Mouse (Mus musculus): ENCODE results near the gene Fyn. TPM values are rescaled to one million over a fixed set of nuclear protein-coding genes. Genes with fewer than 3 reads are reported as not detected.

The Fyn gene
- polyA plus RNA-seq, 1 experiment from 2014 or later: 13.4 TPM

- H3K27me3 ChIP-seq (ENCODE audit: control insufficient read depth, insufficient read depth, low read depth, low read length): no peaks in the 10 kb centered on the region
- no peak overlapping the region for H3K4me2 ChIP-seq (ENCODE audit: low read depth, low read length)
- H3K36me3 ChIP-seq (ENCODE audit: control insufficient read depth, insufficient read depth, low read length): 0 out of 2 replicates have a peak, but pooled peaks cover 3% of the 10 kb centered on the region
- no peaks in the 10 kb centered on the region; the same call in none of the 2 replicates for H3K9me3 ChIP-seq (ENCODE audit: control insufficient read depth, low read length)
- 0 out of 2 replicates have a peak overlapping the region, but pooled peaks have one; percentile 17 for H3K27ac ChIP-seq (ENCODE audit: low read length)
- ATAC-seq (ENCODE audit: low read depth): no peak
- peaks cover 36% of the 10 kb centered on the region for H3K4me1 ChIP-seq (replicated peaks; ENCODE audit: control insufficient read depth, insufficient read depth, low read length)
- no peak overlapping the region for H3K4me3 ChIP-seq (ENCODE audit: low read length)
- no peak overlapping the region for H3K9ac ChIP-seq (ENCODE audit: low read length)
- WGBS: 33% methylated on average over 8 of the region's 8 CpGs
Observed at GRCm38 (mm10) chr10:39484382-39484826, 115.7 kb downstream of the Fyn start.

DNA sequence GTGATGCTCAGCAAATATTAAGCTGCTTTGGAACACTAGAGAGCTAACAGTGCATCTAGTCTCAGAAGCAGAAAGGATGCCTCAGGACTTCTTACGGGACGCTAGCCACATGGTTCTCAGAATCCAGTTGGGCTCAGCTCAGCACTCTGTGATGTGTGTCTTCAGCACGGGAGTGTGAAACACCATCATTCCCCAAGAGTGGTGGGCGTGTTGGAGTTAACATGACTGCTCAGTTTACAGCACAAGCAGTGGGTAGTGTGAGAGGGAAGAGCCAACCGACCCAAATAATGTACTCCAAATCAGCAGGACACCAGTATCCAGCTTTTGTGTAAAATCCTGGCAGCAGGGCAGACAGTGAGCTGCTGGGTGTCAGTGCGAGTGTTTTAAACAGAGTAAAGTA is 116.2 kb downstream of the Fyn start:
- 36% methylated on average over 6 of the region's 6 CpGs for WGBS
- Histone ChIP-seq H3K4me1 (replicated peaks; ENCODE audit: control insufficient read depth, insufficient read depth, low read length) (peaks cover 37% of the 10 kb centered on the region), H3K27ac (ENCODE audit: low read length) (0 out of 2 replicates have a peak overlapping the region, but pooled peaks have one; percentile 17)

DNA sequence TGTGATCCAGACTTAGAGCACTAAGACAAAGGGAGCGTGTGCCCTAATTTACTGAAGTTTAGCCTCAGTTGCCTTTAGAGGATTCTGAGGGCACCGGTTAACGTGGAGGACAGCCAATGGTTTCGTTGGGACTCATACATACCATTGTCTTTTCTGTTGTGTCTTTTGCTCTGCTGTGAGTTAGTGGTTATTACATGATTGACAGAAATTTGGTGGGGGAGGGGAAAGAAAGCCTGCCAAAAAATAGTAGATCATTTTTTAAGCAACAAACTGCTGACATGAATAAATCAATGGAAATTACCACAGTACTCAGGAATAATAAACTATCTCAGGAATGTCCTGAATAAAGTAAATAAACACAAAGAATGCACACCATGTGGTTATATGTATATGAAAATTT is 117.3 kb downstream of the Fyn start:
- no peak for ATAC-seq (ENCODE audit: low read depth)
- Histone ChIP-seq H3K4me2 (ENCODE audit: low read depth, low read length) (no peak overlapping the region), H3K27me3 (ENCODE audit: control insufficient read depth, insufficient read depth, low read depth, low read length) (no peaks in the 10 kb centered on the region), H3K4me3 (ENCODE audit: low read length) (no peak overlapping the region), H3K4me1 (replicated peaks; ENCODE audit: control insufficient read depth, insufficient read depth, low read length) (peaks cover 42% of the 10 kb centered on the region), H3K36me3 (ENCODE audit: control insufficient read depth, insufficient read depth, low read length) (0 out of 2 replicates have a peak, but pooled peaks cover 3% of the 10 kb centered on the region), H3K27ac (ENCODE audit: low read length) (0 out of 2 replicates have a peak overlapping the region, but pooled peaks have one; percentile 27), H3K9ac (ENCODE audit: low read length) (no peak overlapping the region), H3K9me3 (ENCODE audit: control insufficient read depth, low read length) (no peaks in the 10 kb centered on the region; the same call in none of the 2 replicates)
- 51% methylated on average over 4 of the region's 4 CpGs for WGBS

More for the DNA sequence above, 116.2 kb downstream of the Fyn start:
- Histone ChIP-seq H3K27me3 (ENCODE audit: control insufficient read depth, insufficient read depth, low read depth, low read length) (no peaks in the 10 kb centered on the region), H3K9me3 (ENCODE audit: control insufficient read depth, low read length) (no peaks in the 10 kb centered on the region; the same call in none of the 2 replicates), H3K36me3 (ENCODE audit: control insufficient read depth, insufficient read depth, low read length) (0 out of 2 replicates have a peak, but pooled peaks cover 3% of the 10 kb centered on the region), H3K4me2 (ENCODE audit: low read depth, low read length) (no peak overlapping the region), H3K4me3 (ENCODE audit: low read length) (no peak overlapping the region), H3K9ac (ENCODE audit: low read length) (no peak overlapping the region)
- ATAC-seq (ENCODE audit: low read depth): peak; percentile 27; the same call in 1 of the 2 replicates

DNA sequence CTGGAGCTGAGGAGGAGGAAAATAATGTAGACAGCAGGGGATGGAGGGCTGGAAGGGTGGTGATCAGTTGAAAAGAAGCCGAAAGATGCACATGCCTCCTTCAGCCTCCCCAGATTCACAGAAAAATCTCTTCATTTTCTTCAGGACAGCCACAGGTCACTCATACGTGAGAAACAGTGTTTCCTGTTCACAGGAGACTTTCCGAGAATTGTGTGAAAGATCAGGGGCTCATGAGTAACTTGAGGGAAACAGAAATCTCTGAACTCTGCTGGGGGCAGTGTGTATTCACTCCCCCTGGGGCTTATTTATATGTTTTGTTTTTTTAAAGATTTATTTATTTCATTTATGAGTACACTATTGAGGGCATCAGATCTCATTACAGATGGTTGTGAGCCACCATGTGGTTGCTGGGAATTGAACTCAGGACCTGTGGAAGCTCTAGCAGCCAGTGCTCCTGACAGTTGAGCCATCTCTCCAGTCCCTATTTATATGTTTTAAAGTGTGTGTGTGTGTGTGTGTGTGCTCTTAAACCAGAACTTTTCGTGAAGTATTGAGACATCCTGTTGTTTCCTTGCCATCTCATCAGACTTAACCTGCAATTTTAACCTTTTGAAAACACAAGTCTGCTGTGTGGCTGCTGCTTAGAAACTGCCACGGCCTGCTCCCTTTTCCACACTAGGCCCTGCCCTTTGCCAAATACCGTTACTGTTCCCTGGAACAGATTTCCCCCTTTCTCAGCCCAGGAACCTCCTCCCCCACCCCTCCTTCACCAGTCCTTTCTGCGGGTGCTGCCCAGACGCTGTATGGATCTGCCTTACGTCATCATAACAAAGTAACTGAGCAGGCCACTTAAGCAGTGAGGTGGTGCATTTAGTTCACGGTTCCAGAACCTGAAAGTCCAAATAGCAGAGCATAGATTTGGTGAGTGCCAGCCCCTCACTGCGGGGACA is 118.1 kb downstream of the Fyn start:
- peak overlapping the region; percentile 39; the same call in 1 of the 2 replicates for H3K27ac ChIP-seq (ENCODE audit: low read length)
- H3K36me3 ChIP-seq (ENCODE audit: control insufficient read depth, insufficient read depth, low read length): 0 out of 2 replicates have a peak, but pooled peaks cover 3% of the 10 kb centered on the region
- 28% methylated on average over 11 of the region's 11 CpGs for WGBS
- H3K4me3 ChIP-seq (ENCODE audit: low read length): no peak overlapping the region
- H3K4me1 ChIP-seq (replicated peaks; ENCODE audit: control insufficient read depth, insufficient read depth, low read length): peaks cover 42% of the 10 kb centered on the region
- no peak for ATAC-seq (ENCODE audit: low read depth)
- H3K9ac ChIP-seq (ENCODE audit: low read length): no peak overlapping the region
- H3K4me2 ChIP-seq (ENCODE audit: low read depth, low read length): no peak overlapping the region
- H3K9me3 ChIP-seq (ENCODE audit: control insufficient read depth, low read length): no peaks in the 10 kb centered on the region; the same call in none of the 2 replicates
- H3K27me3 ChIP-seq (ENCODE audit: control insufficient read depth, insufficient read depth, low read depth, low read length): no peaks in the 10 kb centered on the region

DNA sequence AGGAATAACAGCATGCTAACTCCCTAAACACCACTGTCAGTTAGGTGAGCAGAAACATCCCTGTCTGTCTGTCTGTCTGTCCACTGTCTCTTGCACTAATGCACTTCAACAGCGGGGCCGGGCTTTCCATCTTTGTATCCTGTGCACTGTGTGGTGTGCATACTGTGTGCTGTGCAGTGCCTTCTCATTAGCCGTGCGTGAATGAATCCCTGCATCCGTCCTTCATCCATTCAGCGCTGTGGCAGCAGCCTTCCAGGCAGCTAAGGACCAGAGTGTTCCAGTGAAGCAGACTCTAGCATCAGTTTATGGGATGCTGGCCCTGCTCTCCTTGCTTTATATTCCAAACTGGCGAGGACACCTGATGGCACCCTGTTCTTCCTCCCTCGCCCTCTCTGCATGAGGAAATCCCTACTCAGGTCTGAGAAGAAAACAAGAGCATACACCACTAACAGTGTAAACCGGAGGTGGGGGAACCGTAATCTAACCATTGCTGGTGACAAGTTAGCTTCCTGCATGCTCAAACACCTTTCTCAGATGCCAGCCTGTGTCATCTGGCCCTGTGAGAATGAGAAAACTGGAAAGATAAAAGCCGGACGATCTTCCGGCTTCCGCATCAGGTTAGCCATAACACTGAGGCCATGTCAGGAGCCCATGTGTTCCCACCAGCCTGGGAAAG is 119.2 kb downstream of the Fyn start:
- ATAC-seq (ENCODE audit: low read depth): no peak

GRCm38 (mm10) chr10:39488542-39488941 is 119.9 kb downstream of the Fyn start:
- 59% methylated on average over 3 of the region's 3 CpGs for WGBS
- no peak overlapping the region for H3K4me3 ChIP-seq (ENCODE audit: low read length)
- no peaks in the 10 kb centered on the region for H3K9me3 ChIP-seq (ENCODE audit: control insufficient read depth, low read length)
- H3K36me3 ChIP-seq (ENCODE audit: control insufficient read depth, insufficient read depth, low read length): 0 out of 2 replicates have a peak, but pooled peaks cover under 1% of the 10 kb centered on the region
- no peak overlapping the region for H3K9ac ChIP-seq (ENCODE audit: low read length)
- no peaks in the 10 kb centered on the region for H3K27me3 ChIP-seq (ENCODE audit: control insufficient read depth, insufficient read depth, low read depth, low read length)
- H3K4me2 ChIP-seq (ENCODE audit: low read depth, low read length): no peak overlapping the region
- ATAC-seq (ENCODE audit: low read depth): no peak
- peaks cover 49% of the 10 kb centered on the region for H3K4me1 ChIP-seq (replicated peaks; ENCODE audit: control insufficient read depth, insufficient read depth, low read length)
- 0 out of 2 replicates have a peak overlapping the region, but pooled peaks have one; percentile 8 for H3K27ac ChIP-seq (ENCODE audit: low read length)

More for the DNA sequence above, 119.2 kb downstream of the Fyn start:
- WGBS: 70% methylated on average over 14 of the region's 14 CpGs
- no peaks in the 10 kb centered on the region; the same call in none of the 2 replicates for H3K9me3 ChIP-seq (ENCODE audit: control insufficient read depth, low read length)
- no peak overlapping the region for H3K4me3 ChIP-seq (ENCODE audit: low read length)
- H3K9ac ChIP-seq (ENCODE audit: low read length): no peak overlapping the region
- no peak overlapping the region for H3K4me2 ChIP-seq (ENCODE audit: low read depth, low read length)
- H3K4me1 ChIP-seq (replicated peaks; ENCODE audit: control insufficient read depth, insufficient read depth, low read length): peaks cover 49% of the 10 kb centered on the region
- H3K36me3 ChIP-seq (ENCODE audit: control insufficient read depth, insufficient read depth, low read length): 0 out of 2 replicates have a peak, but pooled peaks cover 3% of the 10 kb centered on the region
- H3K27ac ChIP-seq (ENCODE audit: low read length): no peak overlapping the region
- H3K27me3 ChIP-seq (ENCODE audit: control insufficient read depth, insufficient read depth, low read depth, low read length): no peaks in the 10 kb centered on the region

DNA sequence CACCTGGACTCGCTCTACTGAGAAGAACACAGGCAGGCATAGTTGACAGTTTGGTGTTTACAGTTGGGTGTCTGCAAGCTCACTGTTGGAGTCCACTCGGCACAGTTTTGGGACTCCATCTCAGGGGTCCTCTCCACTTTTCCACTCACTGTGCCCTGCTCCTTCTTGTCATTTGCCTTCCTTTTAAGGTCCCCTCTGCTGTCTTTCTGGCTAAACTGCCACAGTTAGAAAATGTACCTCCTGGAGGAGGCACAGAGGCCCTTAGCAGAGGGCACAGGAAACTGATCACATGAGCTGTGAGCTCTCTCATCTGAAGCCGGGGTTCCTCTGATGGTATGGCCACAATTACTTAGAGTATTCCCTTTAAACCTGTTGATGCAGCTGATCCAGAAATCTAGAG is 120.3 kb downstream of the Fyn start:
- peaks cover 48% of the 10 kb centered on the region for H3K4me1 ChIP-seq (replicated peaks; ENCODE audit: control insufficient read depth, insufficient read depth, low read length)

GRCm38 (mm10) chr10:39490349-39491121 is 121.9 kb downstream of the Fyn start:
- Histone ChIP-seq H3K27me3 (ENCODE audit: control insufficient read depth, insufficient read depth, low read depth, low read length) (no peaks in the 10 kb centered on the region), H3K9ac (ENCODE audit: low read length) (no peak overlapping the region), H3K4me1 (replicated peaks; ENCODE audit: control insufficient read depth, insufficient read depth, low read length) (peaks cover 32% of the 10 kb centered on the region), H3K9me3 (ENCODE audit: control insufficient read depth, low read length) (no peaks in the 10 kb centered on the region), H3K4me3 (ENCODE audit: low read length) (no peak overlapping the region), H3K36me3 (ENCODE audit: control insufficient read depth, insufficient read depth, low read length) (no peaks in the 10 kb centered on the region), H3K27ac (ENCODE audit: low read length) (no peak overlapping the region), H3K4me2 (ENCODE audit: low read depth, low read length) (no peak overlapping the region)
- ATAC-seq (ENCODE audit: low read depth): peak; percentile 19; the same call in 1 of the 2 replicates
- WGBS: 50% methylated on average over 9 of the region's 9 CpGs

More for the DNA sequence above, 120.3 kb downstream of the Fyn start:
- no peak overlapping the region for H3K27ac ChIP-seq (ENCODE audit: low read length)
- no peak overlapping the region for H3K4me3 ChIP-seq (ENCODE audit: low read length)
- H3K36me3 ChIP-seq (ENCODE audit: control insufficient read depth, insufficient read depth, low read length): no peaks in the 10 kb centered on the region
- ATAC-seq (ENCODE audit: low read depth): no peak
- H3K9ac ChIP-seq (ENCODE audit: low read length): no peak overlapping the region
- H3K9me3 ChIP-seq (ENCODE audit: control insufficient read depth, low read length): no peaks in the 10 kb centered on the region
- no peaks in the 10 kb centered on the region for H3K27me3 ChIP-seq (ENCODE audit: control insufficient read depth, insufficient read depth, low read depth, low read length)
- H3K4me2 ChIP-seq (ENCODE audit: low read depth, low read length): no peak overlapping the region
- WGBS: 64% methylated on average over 3 of the region's 3 CpGs
